Mouse (Mus musculus) MEL (cell line): ENCODE measurements around the gene Cry2. TPM values are rescaled to one million over a fixed set of nuclear protein-coding genes. Genes with fewer than 3 reads are reported as not detected.

ENCODE experiments used
- DNase-seq: peaks from one replicate; pipeline ENCODE4 v3.0.0; 2011; ENCODE audit warnings: low read depth, low spot score
- H3K27ac ChIP-seq: 2 replicates; pipeline ENCODE4 v1.5.1; 2012; ENCODE audit warnings: low read depth, mild to moderate bottlenecking, control low read depth, low read length, moderate library complexity; ENCODE audit not compliant: control insufficient read depth
- H3K27me3 ChIP-seq, 2 experiments: fragments of 150-350 bp in 1 of 2; sonication (generic) in 1 of 2; 2 replicates each; pipeline ENCODE4 v1.6.1; 2012; ENCODE audit warnings: low read length in 2 of 2, mild to moderate bottlenecking in 2 of 2, improper control_type of control experiment in 1 of 2, moderate library complexity in 1 of 2; ENCODE audit not compliant: insufficient read depth in 2 of 2, control insufficient read depth in 1 of 2
- H3K36me3 ChIP-seq, 2 experiments: 2 replicates each; pipeline ENCODE4 v1.6.1; 2012 to 2014; ENCODE audit warnings: low read length in 2 of 2, improper control_type of control experiment in 1 of 2, inconsistent platforms in 1 of 2, mild to moderate bottlenecking in 1 of 2; ENCODE audit not compliant: insufficient read depth in 2 of 2, control insufficient read depth in 1 of 2
- H3K4me1 ChIP-seq, 2 experiments: fragments of 150-350 bp in 1 of 2; sonication (generic) in 1 of 2; 2 replicates each; pipeline ENCODE4 v1.6.1; 2012; ENCODE audit warnings: low read length in 2 of 2, improper control_type of control experiment in 1 of 2, mild to moderate bottlenecking in 1 of 2; ENCODE audit not compliant: insufficient read depth in 2 of 2, control insufficient read depth in 1 of 2
- H3K4me3 ChIP-seq, 2 experiments: fragments of 150-350 bp in 1 of 2; sonication (generic) in 1 of 2; 2 replicates each; pipeline ENCODE4 v1.5.1; 2012; ENCODE audit warnings: low read depth in 2 of 2, low read length in 2 of 2, mild to moderate bottlenecking in 2 of 2, moderate library complexity in 2 of 2, control low read depth in 1 of 2, improper control_type of control experiment in 1 of 2; ENCODE audit not compliant: control insufficient read depth in 1 of 2, insufficient read depth in 1 of 2
- H3K79me2 ChIP-seq: 2 replicates; pipeline ENCODE4 v1.6.1; 2012; ENCODE audit warnings: mild to moderate bottlenecking, low read length, moderate library complexity; ENCODE audit not compliant: control insufficient read depth, poor library complexity, insufficient read depth
- H3K9ac ChIP-seq: 2 replicates; pipeline ENCODE4 v1.6.1; 2012; ENCODE audit warnings: low read depth, mild to moderate bottlenecking, control low read depth, low read length, moderate library complexity; ENCODE audit not compliant: control insufficient read depth, poor library complexity, severe bottlenecking
- H3K9me3 ChIP-seq: fragments of 150-350 bp; sonication (generic); replicated peaks from 2 replicates; pipeline ENCODE4 v1.6.1; 2012; ENCODE audit warnings: mild to moderate bottlenecking, low read length, improper control_type of control experiment, moderate library complexity; ENCODE audit not compliant: insufficient read depth
- CHD1 ChIP-seq: IDR thresholded peaks from 2 replicates; pipeline ENCODE4 v1.6.1; 2012; ENCODE audit warnings: low read depth, mild to moderate bottlenecking, inconsistent platforms, low read length, improper control_type of control experiment
- CHD2 ChIP-seq: IDR thresholded peaks from 2 replicates; pipeline ENCODE4 v1.6.1; 2011; ENCODE audit warnings: low read length, improper control_type of control experiment
- CTCF ChIP-seq, 3 experiments: IDR thresholded peaks in 2 of 3; conservative IDR thresholded peaks in 1 of 3; 2 replicates each; pipeline ENCODE4 v1.5.1; 2011 to 2012; ENCODE audit warnings: low read length in 3 of 3, low read depth in 2 of 3, mild to moderate bottlenecking in 2 of 3, improper control_type of control experiment in 1 of 3, inconsistent platforms in 1 of 3, mixed read lengths in 1 of 3, moderate library complexity in 1 of 3; ENCODE audit not compliant: control insufficient read depth in 1 of 3, insufficient read depth in 1 of 3, poor library complexity in 1 of 3, severe bottlenecking in 1 of 3
- E2F4 ChIP-seq: IDR thresholded peaks from 2 replicates; pipeline ENCODE4 v1.6.1; 2011; ENCODE audit warnings: low read depth, low read length, improper control_type of control experiment, borderline replicate concordance
- ELF1 ChIP-seq: IDR thresholded peaks from 2 replicates; pipeline ENCODE4 v1.6.1; 2014; ENCODE audit warnings: low read depth, mild to moderate bottlenecking, inconsistent platforms, low read length, improper control_type of control experiment, moderate library complexity
- JUND ChIP-seq: IDR thresholded peaks from 2 replicates; pipeline ENCODE4 v1.6.1; 2011; ENCODE audit warnings: low read depth, mild to moderate bottlenecking, improper control_type of control experiment, low read length
- MAX ChIP-seq: IDR thresholded peaks from 2 replicates; pipeline ENCODE4 v1.6.1; 2011; ENCODE audit warnings: low read length, improper control_type of control experiment
- MEF2A ChIP-seq: IDR thresholded peaks from 2 replicates; pipeline ENCODE4 v1.6.1; 2014; ENCODE audit warnings: low read depth, mild to moderate bottlenecking, inconsistent platforms, low read length, improper control_type of control experiment; ENCODE audit not compliant: poor library complexity, insufficient replicate concordance, severe bottlenecking; ENCODE audit errors: extremely low read depth
- MXI1 ChIP-seq: IDR thresholded peaks from 2 replicates; pipeline ENCODE4 v1.6.1; 2011; ENCODE audit warnings: mild to moderate bottlenecking, low read depth, low read length, improper control_type of control experiment
- MYB ChIP-seq: IDR thresholded peaks from 2 replicates; pipeline ENCODE4 v1.6.1; 2011; ENCODE audit warnings: mild to moderate bottlenecking, low read depth, low read length, improper control_type of control experiment
- NRF1 ChIP-seq: IDR thresholded peaks from 2 replicates; pipeline ENCODE4 v1.6.1; 2014; ENCODE audit warnings: low read depth, mild to moderate bottlenecking, inconsistent platforms, low read length, improper control_type of control experiment, moderate library complexity; ENCODE audit not compliant: poor library complexity, insufficient read depth, severe bottlenecking
- POLR2AphosphoS2 ChIP-seq: IDR thresholded peaks from 2 replicates; pipeline ENCODE4 v1.6.1; 2011; ENCODE audit warnings: low read length, improper control_type of control experiment
- RAD21 ChIP-seq: IDR thresholded peaks from 2 replicates; pipeline ENCODE4 v1.6.1; 2011; ENCODE audit warnings: mild to moderate bottlenecking, low read depth, low read length, improper control_type of control experiment
- SMC3 ChIP-seq: IDR thresholded peaks from 2 replicates; pipeline ENCODE4 v1.6.1; 2011; ENCODE audit warnings: low read depth, low read length, improper control_type of control experiment
- TAL1 ChIP-seq: IDR thresholded peaks from 2 replicates; pipeline ENCODE4 v1.6.1; 2012; ENCODE audit warnings: mild to moderate bottlenecking, inconsistent platforms, low read length, moderate library complexity, mixed read lengths
- TBP ChIP-seq: IDR thresholded peaks from 2 replicates; pipeline ENCODE4 v1.8.0; 2011; ENCODE audit warnings: low read depth, low read length, improper control_type of control experiment
- UBTF ChIP-seq: IDR thresholded peaks from 2 replicates; pipeline ENCODE4 v1.6.1; 2012; ENCODE audit warnings: low read depth, mild to moderate bottlenecking, inconsistent platforms, low read length, improper control_type of control experiment, moderate library complexity, borderline replicate concordance; ENCODE audit not compliant: insufficient read depth
- USF1 ChIP-seq: IDR thresholded peaks from 2 replicates; pipeline ENCODE4 v1.6.1; 2014; ENCODE audit warnings: low read depth, mild to moderate bottlenecking, inconsistent platforms, low read length, improper control_type of control experiment, moderate library complexity
- USF2 ChIP-seq, 2 experiments: IDR thresholded peaks; 2 replicates each; pipeline ENCODE4 v1.6.1; 2011 to 2012; ENCODE audit warnings: improper control_type of control experiment in 2 of 2, low read length in 2 of 2, borderline replicate concordance in 1 of 2, inconsistent platforms in 1 of 2, low read depth in 1 of 2, mild to moderate bottlenecking in 1 of 2; ENCODE audit not compliant: insufficient read depth in 1 of 2
- ZKSCAN1 ChIP-seq: IDR thresholded peaks from 2 replicates; pipeline ENCODE4 v1.6.1; 2012; ENCODE audit warnings: low read depth, mild to moderate bottlenecking, inconsistent platforms, low read length, improper control_type of control experiment, moderate library complexity
- polyA plus RNA-seq, 2 experiments: library from polyadenylated mRNA; stranded (reverse) in 1 of 2; unstranded in 1 of 2; fragments of >175 nt in 1 of 2; fragments of >200 nt in 1 of 2; gene quantifications; 2 replicates each; pipeline versions ENCODE4 v1.2.1 to v1.2.4; 2012; ENCODE audit warnings: low replicate concordance in 2 of 2, low read depth in 1 of 2; ENCODE audit not compliant: insufficient read length in 2 of 2, insufficient read depth in 1 of 2, missing spikeins in 1 of 2
- total RNA-seq: library from RNA; depleted of rRNA; stranded (reverse); fragments of 300-350 nt; gene quantifications from 2 replicates; pipeline ENCODE4 v1.2.3, GENCODE M21; 2012

The Cry2 gene
- total and polyA plus RNA-seq, 3 experiments: 13.3 to 36.2 TPM; not detected in 1

GRCm38 (mm10) chr2:92392318-92393264, 41.3 kb downstream of the Cry2 start:
- H3K9ac ChIP-seq: no peak overlapping the region
- no peak for TF ChIP-seq JUND
- no peak for TF ChIP-seq MXI1
- TF ChIP-seq CHD2: no peak
- no peak for TF ChIP-seq CHD1
- TF ChIP-seq E2F4: no peak
- TF ChIP-seq TAL1: no peak
- no peak for TF ChIP-seq SMC3
- TF ChIP-seq MYB: no peak
- TF ChIP-seq RAD21: no peak
- TF ChIP-seq NRF1: no peak
- no peak for TF ChIP-seq USF2 (IDR thresholded peaks at IDR 0.05; ENCODE audit: borderline replicate concordance in 1 of 2, insufficient read depth in 1 of 2, low read depth in 1 of 2, low read length in 2 of 2)
- TF ChIP-seq ELF1: no peak
- TF ChIP-seq MAX: no peak
- no peak for TF ChIP-seq POLR2AphosphoS2
- TF ChIP-seq USF1: no peak
- TF ChIP-seq TBP: no peak
- TF ChIP-seq ZKSCAN1: no peak
- no peak for TF ChIP-seq CTCF (IDR thresholded peaks at IDR 0.05 in 2 of 3, conservative IDR thresholded peaks at IDR 0.05 in 1 of 3; ENCODE audit: control insufficient read depth in 1 of 3, insufficient read depth in 1 of 3, low read depth in 2 of 3, low read length in 3 of 3, poor library complexity in 1 of 3, severe bottlenecking in 1 of 3)
- no peak for TF ChIP-seq UBTF
- TF ChIP-seq MEF2A: no peak
- TF ChIP-seq, all 39 proteins: peak for 0
- H3K9me3 ChIP-seq: no peaks in the 10 kb centered on the region
- H3K4me1 ChIP-seq: peaks cover 9 to 21% of the 10 kb centered on the region in 2 experiments
- DNase-seq: no peak
- no peaks in the 10 kb centered on the region for H3K27me3 ChIP-seq
- H3K4me3 ChIP-seq: no peak overlapping the region
- no peaks in the 10 kb centered on the region for H3K79me2 ChIP-seq
- no peak overlapping the region for H3K27ac ChIP-seq
- peaks cover 0 to 11% of the 10 kb centered on the region in 2 experiments; a peak in 2 of 4 replicates for H3K36me3 ChIP-seq
